Mouse (Mus musculus) erythroblast, adult 5-6 weeks (primary cell): Measurements from ENCODE around the gene Prdm5. TPM values are rescaled to one million over a fixed set of nuclear protein-coding genes. Genes with fewer than 3 reads are reported as not detected.

Source experiments
- ATAC-seq: replicated peaks from 2 replicates; pipeline ENCODE4 v1.8.0; 2016; ENCODE audit warnings: moderate number of reproducible peaks, mild to moderate bottlenecking, moderate TSS enrichment, inconsistent platforms; ENCODE audit not compliant: poor library complexity, low FRiP score, severe bottlenecking
- total RNA-seq, 2 experiments: library from RNA; stranded (forward) in 1 of 2; stranded (reverse) in 1 of 2; fragments of 150-400 nt in 1 of 2; fragments of 200-764, 138-1000 nt in 1 of 2; gene quantifications; 2 replicates each; pipeline versions ENCODE4 v1.2.3 to v1.2.4; 2015 to 2017; ENCODE audit warnings: low replicate concordance in 2 of 2

Prdm5 gene
- 0.96 TPM in 1 of 2 replicates, not detected in the other for total RNA-seq (2015; ENCODE audit: low replicate concordance)
- total RNA-seq (2017; ENCODE audit: low replicate concordance): 0.14 and 0.94 TPM in 2 replicates

DNA sequence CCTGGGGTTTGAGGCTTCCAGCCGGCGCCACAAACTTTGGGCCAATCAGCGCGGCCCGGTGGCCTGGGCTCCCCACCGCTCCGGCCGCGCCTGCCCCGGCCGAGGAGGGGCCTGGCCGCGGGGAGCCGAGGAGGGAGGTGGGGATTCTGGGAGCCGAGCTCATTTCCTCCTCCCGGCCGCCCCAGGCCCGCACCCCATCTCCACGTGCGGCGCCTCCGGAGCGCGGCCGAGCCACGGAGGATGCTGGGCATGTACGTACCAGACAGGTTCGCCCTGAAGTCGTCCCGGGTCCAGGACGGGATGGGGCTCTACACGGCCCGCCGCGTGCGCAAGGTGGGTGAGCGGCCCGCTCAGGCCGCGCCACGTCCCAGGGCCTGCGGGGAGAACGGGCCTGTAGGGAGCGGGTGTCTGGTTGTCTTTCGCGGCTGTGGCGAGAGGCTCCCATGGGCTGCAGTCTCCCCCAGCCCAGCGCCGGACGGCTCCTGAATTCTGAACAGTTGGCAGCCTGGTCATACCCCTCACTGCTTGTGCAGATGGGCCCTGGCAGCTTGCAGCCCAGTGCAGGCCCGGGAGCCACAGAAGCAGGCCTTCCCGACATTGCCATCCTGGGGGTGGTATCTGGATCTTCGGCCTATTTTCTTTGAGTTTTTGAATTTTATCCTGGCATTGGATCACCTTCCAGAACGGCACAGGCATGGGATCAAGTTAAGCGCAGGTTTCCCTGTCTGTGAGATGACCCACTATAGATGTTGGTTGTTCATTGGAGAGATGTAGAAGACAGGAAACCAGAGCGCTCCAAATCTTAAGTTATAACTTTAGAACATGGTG lies at the start of gene Prdm5:
Gene Prdm5, plus strand, starts transcription at position 128 of the 828 bp plus-strand sequence.
- ATAC-seq: no peak

DNA sequence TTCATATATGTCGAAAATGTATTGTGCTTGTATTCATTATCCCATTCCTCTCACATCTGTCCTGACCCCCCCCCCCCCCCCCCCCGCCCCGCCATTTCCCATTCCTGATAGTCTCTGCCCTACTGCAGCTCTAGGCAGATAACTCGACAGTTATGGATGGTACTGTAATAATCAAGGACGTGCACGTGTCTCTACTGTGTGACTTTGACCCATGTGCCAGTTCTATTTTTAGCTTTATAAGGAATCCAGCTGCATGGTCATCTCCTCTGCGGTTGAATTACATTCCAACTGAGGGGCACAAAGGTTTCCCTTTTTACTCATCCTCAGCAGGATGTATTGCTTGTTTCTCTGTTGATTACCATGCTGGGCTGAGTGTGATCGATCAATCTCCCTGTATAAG lies 39.3 kb upstream of the Prdm5 start:
- no peak for ATAC-seq

DNA sequence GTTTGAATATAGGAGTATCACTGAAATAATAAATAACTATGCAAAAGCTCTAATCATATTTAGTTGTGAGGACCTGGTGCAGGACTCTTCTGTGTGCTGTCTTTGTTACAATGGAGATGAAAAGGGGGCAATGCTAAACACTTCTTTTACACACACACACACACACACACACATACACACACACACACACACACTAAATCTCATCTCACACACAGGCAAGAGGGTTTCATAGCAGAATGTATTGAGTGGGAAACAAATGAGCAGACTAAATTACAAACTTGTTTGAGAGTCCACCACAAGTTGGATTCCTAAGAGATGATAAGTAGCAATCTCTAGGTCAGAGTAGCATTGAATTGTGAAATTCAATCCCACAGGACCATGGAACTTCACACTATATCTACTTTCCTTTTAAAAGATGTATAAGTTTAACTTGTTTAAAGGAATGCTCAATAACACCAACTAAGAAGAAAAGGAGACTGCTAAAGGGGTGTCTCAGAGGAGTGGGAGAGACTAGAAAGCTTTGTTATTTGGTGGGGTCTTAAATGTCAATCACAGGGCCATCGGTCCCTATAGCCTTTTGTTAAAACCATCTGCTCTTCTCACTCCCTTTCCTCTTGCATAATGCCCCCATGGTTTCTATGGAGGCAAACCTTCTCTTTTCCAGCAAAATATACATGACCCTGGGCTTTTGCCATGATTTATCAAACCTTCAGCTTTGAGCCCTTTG lies 35.5 kb upstream of the Prdm5 start:
- ATAC-seq: no peak

DNA sequence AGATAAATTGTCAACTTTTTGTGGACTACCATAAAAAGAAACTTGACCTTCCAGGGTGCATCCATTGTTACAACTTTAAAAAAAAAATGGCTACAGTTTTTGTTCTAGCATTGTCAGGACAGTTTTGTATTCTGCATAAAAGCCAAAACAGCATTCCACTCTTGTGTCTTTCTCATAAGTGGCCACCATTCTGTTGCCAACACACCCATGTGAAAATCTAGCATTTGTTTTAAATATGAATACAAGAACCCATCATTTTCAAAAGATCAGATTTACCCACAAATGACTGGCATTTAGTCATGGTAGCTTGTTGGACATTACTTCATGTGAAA lies 35.0 kb upstream of the Prdm5 start:
- no peak for ATAC-seq

DNA sequence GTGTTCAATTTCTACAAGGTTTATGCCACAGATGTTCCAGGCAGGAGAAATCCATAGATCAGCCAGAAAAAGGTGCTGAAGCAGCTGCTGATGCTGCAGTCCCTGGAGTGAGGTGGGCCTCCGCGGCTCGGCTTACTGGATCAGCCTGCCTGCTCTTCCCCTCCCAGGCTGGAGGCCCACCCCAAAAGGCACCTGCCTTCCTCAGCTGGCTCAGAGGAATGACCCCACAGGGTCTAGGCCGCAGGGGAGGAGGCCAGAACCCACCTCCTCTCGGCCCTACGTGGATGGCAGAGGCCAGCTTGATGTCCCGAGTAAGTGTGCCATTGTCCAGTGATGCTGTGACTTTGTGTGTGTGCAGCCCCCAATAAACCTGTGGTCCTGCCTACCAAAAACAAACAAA lies 20.6 kb upstream of the Prdm5 start:
- no peak for ATAC-seq

DNA sequence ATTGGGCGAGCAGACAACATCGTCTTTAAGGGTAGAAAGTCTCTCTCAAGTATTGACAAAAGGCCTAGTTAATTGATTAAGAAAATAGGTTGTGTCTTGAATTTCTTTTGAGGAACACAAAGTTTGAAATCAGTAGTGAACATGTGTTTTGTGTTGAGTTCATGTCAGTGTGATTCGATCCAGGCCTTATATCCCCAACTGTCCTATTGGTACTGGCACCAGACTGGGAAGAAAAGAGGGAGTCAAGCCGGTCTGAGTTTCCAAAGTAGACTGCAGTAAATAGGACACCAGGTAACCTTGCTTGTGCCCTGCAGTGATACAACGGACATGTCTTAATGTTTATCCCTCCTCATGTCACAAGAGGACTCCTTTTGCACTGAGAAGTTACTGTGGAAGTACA lies 19.6 kb upstream of the Prdm5 start:
- ATAC-seq: no peak

DNA sequence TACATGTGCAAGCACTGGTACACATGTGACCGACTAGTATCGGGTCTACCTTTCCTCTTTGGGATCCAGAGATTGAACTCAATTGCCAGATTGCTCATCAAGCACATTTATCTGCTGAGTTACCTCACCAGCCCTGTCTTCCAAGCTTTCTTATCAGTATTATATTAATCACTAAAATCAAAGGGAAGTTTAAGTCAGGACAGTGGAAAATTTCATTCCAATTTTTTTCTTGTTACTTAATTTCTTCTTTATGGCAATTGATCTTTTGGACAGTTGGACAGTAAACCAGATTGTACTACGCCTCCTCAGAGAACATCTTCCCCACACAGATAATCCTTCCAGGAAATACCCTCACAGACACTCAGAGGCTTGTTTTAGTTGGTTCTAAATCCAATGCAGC lies 18.7 kb upstream of the Prdm5 start:
- no peak for ATAC-seq

DNA sequence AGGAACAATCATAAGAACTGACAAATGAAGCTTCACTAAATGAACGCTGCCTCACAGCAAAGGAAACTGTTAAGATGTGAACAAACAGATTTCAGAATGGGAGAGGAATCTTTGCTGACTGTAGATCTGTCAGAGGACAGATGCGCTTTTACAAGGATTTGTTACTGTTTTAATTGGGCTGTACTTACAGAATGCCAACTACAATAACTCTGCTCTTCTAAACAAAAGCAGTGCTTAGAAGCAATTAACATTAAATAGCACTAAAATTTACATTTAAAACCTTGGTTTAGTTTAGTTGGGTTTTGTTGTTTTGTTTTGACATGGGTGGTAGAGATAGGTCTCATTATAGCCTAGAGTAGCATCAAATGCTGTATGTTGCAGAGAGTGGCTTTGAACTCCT lies 14.3 kb upstream of the Prdm5 start:
- no peak for ATAC-seq

DNA sequence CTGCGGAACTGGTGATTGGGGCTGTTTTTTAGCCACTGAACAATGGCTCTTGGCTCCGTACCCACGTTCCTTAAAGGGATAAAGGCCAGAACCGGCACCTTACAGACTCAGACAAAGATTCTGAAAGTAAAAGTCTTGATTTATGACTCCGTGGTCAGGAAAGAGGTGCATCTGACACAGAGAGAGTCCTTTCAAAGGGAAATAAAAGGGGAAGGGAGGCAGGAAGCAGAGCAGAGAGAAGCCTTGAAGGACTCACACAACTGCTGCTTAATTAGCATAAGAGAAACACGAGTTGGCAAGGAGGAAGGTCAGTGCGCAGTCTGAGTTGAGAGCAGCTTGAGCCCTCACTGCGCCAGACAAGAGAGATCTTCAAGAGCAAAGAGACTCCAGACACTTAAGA lies 13.7 kb upstream of the Prdm5 start:
- ATAC-seq: no peak

DNA sequence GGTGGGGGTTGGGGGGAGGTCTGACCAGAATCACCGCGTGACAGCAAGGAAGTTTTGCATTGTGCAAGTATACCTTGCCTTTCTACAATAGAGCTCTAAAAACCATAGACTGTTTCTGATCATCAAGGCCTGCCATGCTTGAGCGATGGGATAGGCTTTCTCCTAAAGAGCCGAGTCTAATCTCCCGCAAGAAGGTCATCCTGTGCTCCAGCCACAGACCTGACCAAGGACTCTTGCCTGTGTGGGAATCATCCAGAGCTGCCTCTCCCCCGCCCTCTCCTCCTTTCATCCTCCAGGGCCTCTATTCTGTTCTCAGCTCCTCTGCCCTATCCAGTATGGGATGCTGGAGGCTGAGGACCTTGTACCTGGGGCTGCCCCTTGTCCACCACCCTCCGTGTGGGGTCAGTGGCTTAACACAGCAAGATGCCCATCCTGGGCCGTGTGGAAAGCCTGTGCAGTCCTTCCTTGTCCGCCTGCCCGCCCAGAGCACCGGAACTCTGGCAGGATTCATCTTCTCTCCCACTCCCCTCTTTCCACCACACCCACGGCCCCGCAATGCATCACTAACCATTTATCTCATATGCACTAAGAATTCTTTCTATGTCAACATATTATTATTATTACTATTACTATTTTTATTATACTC lies 12.9 kb upstream of the Prdm5 start:
- no peak for ATAC-seq

DNA sequence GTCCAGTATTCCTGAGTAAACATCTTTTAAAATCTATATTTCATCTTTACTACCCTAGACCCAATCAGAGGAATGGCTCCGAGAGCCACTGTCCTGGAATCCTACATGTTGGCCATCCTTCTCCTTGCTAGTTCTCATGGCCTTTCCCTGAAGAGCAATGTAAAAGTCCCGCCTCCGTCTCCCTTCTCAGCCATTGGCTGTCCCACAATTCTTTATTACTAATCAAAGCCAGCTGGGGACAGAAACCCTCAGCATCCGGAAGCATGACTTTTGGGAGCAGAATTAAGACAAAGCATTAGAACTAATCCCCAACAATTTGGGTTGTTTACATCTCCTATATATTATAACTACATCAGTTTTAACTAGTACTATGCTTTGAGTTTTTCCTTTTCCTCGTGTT lies 10.9 kb upstream of the Prdm5 start:
- ATAC-seq: no peak

DNA sequence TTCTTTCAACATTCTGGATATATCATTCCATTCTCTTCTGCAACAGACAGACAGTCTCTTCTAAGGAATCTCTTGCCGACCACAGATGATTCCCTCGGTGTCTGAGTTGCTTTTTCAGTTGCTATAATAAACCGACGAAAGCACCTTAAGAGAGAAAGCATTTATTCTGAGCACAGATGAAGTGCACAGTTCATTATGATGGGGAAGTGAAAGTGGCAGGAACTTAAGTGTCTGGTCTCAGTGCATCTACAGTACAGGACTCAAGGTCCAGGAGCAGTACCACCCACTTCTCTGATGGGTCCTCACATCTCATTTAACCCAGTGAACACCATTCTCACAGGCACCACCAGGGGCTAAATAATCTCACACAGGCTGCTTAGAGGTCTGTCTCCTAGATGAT lies 5.2 kb upstream of the Prdm5 start:
- ATAC-seq: no peak

DNA sequence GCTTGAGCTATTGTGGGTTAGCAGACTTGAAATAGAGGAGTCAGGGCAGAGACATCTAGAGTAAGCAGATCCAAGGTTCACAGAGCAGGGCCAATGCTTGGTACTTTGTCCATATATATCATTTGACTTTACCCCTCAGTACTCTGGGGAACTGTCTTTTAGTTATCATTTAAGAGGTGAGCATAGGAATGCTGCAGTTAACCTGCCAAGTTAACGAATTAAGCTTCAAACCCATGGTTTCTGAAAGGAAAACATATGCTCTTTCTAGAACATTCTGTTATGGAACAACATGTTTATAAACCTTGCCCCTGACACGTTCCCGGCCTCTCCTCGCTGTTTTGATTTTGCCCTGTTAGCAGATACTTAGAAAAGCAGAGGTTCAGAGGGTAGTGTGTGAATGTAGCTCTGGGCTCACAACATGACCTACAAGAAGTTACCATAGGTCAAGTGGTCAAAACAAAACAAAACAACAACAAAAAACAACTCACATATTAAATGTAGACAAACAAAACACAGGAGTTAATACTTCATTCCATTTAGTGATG lies 973 bp downstream of the Prdm5 start:
- no peak for ATAC-seq

DNA sequence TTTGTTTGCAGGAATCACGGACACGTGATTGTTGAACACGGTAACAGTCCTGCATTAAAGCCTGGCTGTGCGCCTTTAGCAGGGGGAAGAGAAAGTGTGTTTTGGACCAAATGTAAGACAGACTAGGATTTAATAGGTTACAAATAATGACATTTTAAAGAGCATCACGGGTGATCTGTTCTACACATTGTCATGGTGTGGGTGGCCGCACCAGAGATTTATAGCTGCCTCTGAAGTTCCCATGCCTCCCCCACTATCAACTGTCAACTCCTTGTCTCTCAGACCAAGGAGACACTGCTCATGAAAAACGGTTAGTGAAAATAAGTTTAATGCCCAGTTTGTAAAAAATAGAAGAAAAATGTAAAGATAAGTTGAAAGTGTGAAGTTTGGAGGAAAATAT lies 2.7 kb downstream of the Prdm5 start:
- no peak for ATAC-seq

DNA sequence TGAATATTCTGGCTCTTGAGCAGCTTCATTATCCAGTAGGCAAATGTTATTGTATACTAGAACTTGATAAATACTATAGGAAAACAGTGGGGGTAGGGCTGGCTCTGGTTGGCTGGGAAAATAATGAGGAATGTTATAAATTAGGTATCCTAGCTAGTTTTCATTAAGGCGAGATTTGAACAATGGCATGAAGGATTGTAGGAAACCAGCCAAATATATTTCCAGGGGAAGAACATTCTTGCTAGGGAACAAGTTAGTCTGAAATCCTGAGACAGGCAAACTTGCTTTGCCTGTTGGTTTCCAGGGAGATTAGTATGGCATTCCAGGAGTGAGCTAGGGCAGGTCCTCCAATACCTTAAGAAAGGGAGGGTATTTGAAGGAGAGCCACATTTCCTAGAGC lies 4.9 kb downstream of the Prdm5 start:
- no peak for ATAC-seq

DNA sequence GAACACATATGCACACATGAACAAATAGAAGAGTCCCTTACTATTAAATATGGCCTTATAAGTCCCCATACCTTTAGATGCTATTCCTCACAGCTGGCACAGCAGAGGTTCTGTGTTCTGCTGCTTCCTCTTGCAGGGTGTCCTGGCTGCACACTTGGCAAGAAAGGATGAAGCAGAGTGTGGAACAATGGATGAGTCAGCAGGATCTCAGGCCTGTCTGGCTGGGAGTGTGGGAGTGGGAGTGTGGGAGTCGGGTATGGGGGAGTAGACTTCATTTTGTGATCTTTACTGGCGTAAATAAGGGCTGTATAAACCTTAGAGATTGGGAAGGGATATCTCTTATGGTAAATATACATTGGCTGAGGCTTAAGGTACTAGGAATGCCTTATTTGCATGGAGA lies 14.1 kb downstream of the Prdm5 start:
- ATAC-seq: no peak

DNA sequence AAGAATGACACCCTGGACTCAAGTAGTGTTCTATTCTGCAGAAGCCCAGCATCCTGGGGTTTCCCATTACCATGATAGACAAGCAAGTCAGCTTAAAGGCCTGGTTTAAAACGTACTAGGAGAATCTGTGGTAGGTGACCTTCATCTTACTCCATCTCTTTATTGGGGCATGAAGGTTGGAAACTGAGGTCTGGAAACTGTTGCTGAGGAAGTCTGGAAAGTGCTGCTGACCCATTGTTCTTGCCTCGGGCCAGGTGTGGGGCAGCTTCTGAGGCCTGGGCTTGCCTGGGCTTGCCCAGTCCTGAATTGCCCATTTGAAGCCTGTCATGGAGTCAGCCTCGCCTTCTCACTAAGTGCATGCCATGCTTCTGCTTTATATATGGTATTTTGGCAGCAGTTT lies 17.8 kb downstream of the Prdm5 start:
- ATAC-seq: no peak

DNA sequence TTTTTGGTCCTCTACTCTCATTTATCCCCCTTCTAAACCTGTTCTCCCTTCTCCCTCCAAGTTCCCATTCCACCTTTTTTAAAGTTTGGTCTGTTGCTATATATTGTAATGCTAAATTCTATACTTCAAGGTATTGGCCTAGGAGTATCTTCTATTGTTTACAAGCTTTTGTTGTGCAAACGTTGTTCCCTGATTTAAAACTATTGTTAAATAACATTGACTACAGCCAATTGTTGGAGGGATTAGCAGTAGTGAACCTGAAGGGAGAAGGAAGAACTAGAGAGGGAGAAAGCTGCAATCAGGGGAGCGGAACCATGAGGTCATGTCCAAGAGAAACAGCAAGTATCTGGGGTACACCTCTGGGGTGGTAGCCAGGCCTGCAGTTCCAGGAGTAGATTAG lies 18.5 kb downstream of the Prdm5 start:
- no peak for ATAC-seq

DNA sequence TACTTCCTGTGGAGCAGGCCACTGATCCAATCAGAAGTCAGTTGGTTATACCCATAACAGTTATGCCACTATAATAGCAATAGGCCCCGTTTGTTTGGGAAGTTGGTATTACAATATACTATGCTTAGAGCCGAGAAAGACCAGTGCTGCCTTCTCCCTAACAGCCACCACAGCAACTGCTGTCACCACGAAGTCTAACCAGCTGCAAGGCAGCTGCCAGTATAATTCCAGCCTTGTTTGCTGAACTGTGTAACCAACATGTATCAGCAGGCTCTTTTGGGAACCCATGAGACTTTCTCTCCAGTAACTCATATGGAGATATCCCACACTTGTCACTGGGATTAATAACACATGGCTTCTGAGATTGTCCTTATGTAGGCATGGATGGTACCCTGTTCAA lies 19.6 kb downstream of the Prdm5 start:
- ATAC-seq: no peak

DNA sequence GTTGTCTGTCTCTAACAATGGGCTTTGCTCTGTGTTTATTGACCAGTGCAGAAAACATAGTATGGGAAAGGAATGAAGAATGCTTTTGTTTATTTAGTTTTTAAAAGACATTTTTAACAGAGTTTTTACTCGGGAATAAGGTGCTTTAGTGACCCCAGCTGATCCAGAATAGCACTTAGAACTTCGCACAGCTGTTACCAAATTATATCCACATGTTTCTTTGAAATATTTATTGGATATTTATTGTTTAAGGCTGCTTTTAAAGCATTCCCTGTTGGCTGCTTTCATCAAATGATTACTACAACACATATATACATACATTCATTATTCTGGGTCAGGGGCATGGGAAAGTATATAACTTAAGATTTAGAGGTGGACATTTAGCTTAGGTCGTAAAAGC lies 32.9 kb downstream of the Prdm5 start:
- ATAC-seq: no peak
